Mouse (Mus musculus) cerebellum, adult 2 months (tissue): ENCODE measurements around the gene Prdx5. TPM values are rescaled to one million over a fixed set of nuclear protein-coding genes. Genes with fewer than 3 reads are reported as not detected.
A peak's percentile ranks its signal among the peaks of the same experiment; 100 is the strongest.

Experiments used
- DNase-seq, 2 experiments: peaks; one replicate each; pipeline ENCODE4 v3.0.0; 2021
- H3K27ac ChIP-seq: fragments of 200-500 bp; 2 replicates; pipeline ENCODE4 v1.5.1; 2012; ENCODE audit warnings: low read length, control low read depth, inconsistent platforms; ENCODE audit not compliant: insufficient read depth
- H3K27me3 ChIP-seq: fragments of 200-500 bp; 2 replicates; pipeline ENCODE4 v1.6.1; 2012; ENCODE audit warnings: inconsistent platforms, mild to moderate bottlenecking, low read length, moderate library complexity; ENCODE audit not compliant: control insufficient read depth, insufficient read depth
- H3K4me1 ChIP-seq: fragments of 200-500 bp; 2 replicates; pipeline ENCODE4 v1.6.1; 2011; ENCODE audit warnings: low read length; ENCODE audit not compliant: control insufficient read depth, insufficient read depth
- H3K4me3 ChIP-seq: fragments of 200-500 bp; replicated peaks from 2 replicates; pipeline ENCODE3; 2011; ENCODE audit warnings: mild to moderate bottlenecking, low read depth, low read length, control low read depth; ENCODE audit not compliant: insufficient read depth
- CTCF ChIP-seq: fragments of 200-500 bp; IDR thresholded peaks from 2 replicates; pipeline ENCODE4 v1.5.1; 2011; ENCODE audit warnings: low read depth, mild to moderate bottlenecking, control low read depth, low read length, moderate library complexity, borderline replicate concordance; ENCODE audit not compliant: insufficient read depth
- POLR2A ChIP-seq: fragments of 200-500 bp; IDR thresholded peaks from 2 replicates; pipeline ENCODE4 v1.6.1; 2011; ENCODE audit warnings: low read length, control low read depth, borderline replicate concordance; ENCODE audit not compliant: insufficient read depth
- WGBS: fragments of 180-500 bp; shearing (Covaris S2); methylation state at CpG from one replicate; pipeline ENCODE4 v1.1.7; 2018; 5-methylcytosine and 5-hydroxymethylcytosine counted together
- polyA plus RNA-seq: library from polyadenylated mRNA; depleted of rRNA; stranded (reverse); fragments of >200 nt; gene quantifications from 2 replicates; pipeline ENCODE4 v1.2.3, GENCODE M21; 2012

The Prdx5 gene
- polyA plus RNA-seq, 1 experiment: 537 TPM

DNA sequence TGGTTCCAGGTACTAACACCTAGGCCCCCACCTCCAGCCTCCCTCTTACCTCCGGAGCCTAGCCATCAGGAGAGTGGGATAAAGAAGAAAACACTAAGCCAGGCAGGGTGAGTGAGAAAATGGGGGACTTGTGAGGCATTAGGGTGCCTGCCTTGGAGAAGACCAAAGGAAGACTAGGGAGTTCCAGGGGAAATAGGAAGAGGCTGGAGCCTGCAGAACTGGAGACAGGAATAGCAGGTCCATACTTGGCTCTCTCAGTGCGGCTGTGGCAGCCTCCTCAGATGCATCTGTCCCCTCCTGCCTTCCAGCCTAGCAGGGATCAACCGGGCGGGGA, 23.2 kb upstream of the Prdx5 start:
- 53% methylated on average over 4 of the region's 4 CpGs for WGBS
- peak in 1 of 2 experiments; percentile 49 for DNase-seq
- no peaks in the 10 kb centered on the region for H3K27me3 ChIP-seq

GRCm38 (mm10) chr19:6932018-6932417, 22.1 kb upstream of the Prdx5 start:
- 88% methylated on average over 1 of the region's 1 CpGs for WGBS
- H3K27ac ChIP-seq: no peak overlapping the region
- H3K27me3 ChIP-seq: no peaks in the 10 kb centered on the region; the same call in 1 of the 2 replicates
- TF ChIP-seq CTCF: no peak
- no peak for TF ChIP-seq POLR2A
- no peak overlapping the region for H3K4me3 ChIP-seq
- DNase-seq: no peak
- peaks cover 5% of the 10 kb centered on the region for H3K4me1 ChIP-seq

More for the DNA sequence above, 23.2 kb upstream of the Prdx5 start:
- no peak overlapping the region for H3K27ac ChIP-seq
- TF ChIP-seq CTCF: no peak
- H3K4me1 ChIP-seq: peaks cover 11% of the 10 kb centered on the region
- H3K4me3 ChIP-seq: no peak overlapping the region

GRCm38 (mm10) chr19:6931002-6931401, 21.1 kb upstream of the Prdx5 start:
- no peaks in the 10 kb centered on the region; the same call in 1 of the 2 replicates for H3K27me3 ChIP-seq
- H3K27ac ChIP-seq: no peak overlapping the region
- TF ChIP-seq CTCF: no peak
- TF ChIP-seq POLR2A: no peak
- H3K4me3 ChIP-seq: no peak overlapping the region
- peak in 1 of 2 experiments; percentile 42 for DNase-seq
- WGBS: 27% methylated on average over 2 of the region's 2 CpGs
- peaks cover 5% of the 10 kb centered on the region for H3K4me1 ChIP-seq

DNA sequence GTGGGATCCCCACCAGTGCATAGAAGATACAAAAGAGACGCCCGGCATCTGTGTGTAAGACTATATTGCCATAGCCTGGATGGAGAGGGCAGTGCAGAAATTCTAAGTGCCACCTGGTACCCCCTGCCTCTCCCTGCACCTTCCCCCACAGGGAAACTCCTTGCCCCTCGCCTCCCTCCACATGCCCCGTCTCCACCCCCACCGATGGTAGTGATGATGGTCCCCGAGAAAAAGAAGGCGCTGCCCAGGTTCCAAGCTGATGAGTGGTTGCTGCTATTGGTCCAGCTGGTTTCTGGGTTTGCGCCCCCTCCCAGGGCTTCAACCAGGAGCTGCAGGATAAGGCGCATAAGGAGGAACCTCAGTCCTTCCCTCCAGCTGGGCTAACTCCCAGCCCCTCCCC, 18.2 kb upstream of the Prdx5 start:
- Histone ChIP-seq H3K27me3 (no peaks in the 10 kb centered on the region; the same call in 1 of the 2 replicates), H3K4me1 (no peaks in the 10 kb centered on the region; the same call in 1 of the 2 replicates), H3K4me3 (no peak overlapping the region), H3K27ac (no peak overlapping the region)
- TF ChIP-seq POLR2A: no peak
- TF ChIP-seq CTCF: no peak
- 19% methylated on average over 9 of the region's 9 CpGs for WGBS
- no peak for DNase-seq

DNA sequence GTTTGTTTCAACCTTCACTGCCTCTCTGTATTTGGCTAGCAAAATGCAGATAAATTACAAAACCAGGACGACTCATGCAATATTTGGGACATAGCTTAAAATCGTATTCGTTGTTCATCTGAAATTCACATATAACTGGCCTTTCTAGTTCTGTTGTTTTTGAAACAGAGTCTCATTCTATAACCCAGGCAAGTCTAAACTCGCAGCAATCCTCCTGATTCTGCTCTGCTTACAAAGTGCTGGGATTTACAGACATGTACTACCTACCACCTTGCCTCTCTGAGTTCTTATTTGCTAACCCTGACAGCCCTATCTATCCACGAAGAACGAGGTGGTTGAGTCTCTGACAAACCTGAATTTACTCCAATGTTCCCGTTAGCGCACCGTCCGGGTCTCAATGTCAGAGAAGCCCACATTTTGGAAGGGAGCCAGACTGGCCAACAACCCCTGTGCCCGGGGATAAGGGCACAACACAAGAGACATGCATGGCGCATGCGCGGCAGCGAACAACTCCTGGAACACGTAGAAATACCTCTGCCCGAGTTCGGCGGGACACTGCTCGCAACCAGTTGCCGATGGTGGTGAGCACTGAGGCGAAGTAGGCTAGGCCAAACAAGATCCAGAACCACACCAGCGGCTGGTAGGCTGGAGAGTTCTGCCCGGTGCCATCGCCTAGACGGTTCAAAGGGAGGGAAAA, 16.8 kb upstream of the Prdx5 start:
- no peak for TF ChIP-seq CTCF
- no peak for TF ChIP-seq POLR2A
- no peak overlapping the region for H3K4me3 ChIP-seq
- H3K27ac ChIP-seq: no peak overlapping the region
- H3K4me1 ChIP-seq: peaks cover 4% of the 10 kb centered on the region; the same call in 1 of the 2 replicates
- no peaks in the 10 kb centered on the region; the same call in 1 of the 2 replicates for H3K27me3 ChIP-seq
- DNase-seq: no peak
- WGBS: 40% methylated on average over 26 of the region's 26 CpGs

DNA sequence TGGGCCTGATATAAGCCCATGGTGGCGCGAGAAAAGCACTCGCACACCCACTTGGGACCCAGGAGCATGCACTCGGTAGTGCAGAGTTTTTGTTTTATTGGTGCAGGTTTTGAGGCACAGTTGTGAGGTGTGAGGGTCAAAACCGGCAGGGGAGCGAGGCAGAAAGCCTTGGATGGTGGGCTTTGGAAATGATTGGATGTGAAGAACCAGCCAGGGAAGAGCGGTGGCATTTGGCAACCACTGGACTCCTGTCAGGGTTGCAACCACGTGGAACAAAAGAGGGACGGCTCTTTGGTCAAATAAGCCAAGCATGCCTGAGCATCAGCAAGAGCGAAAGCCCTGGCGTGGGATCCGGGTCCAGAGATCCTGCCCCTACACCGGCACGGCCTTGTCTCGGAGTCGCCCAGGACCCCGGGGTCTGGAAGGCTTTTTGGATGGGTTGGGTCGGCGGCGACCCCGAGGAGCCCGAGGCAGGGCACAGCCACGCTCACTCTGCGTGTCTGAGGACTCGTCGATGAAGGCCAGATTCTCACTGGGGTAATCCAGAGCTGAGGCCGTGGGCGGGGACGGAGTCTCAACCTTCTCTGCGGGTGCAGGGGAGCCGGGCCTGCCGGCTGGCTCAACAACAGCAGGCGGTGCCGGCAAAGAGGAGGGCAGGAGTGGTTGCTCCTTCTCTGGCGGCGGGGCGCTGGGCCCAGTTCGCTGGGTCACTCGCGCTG, 15.9 kb upstream of the Prdx5 start:
- 30% methylated on average over 40 of the region's 40 CpGs for WGBS
- peaks cover 4% of the 10 kb centered on the region; the same call in 1 of the 2 replicates for H3K4me1 ChIP-seq
- H3K27ac ChIP-seq: no peak overlapping the region
- DNase-seq: peak in 1 of 2 experiments; percentile 33
- no peak overlapping the region for H3K4me3 ChIP-seq
- TF ChIP-seq POLR2A (no peak), CTCF (no peak)
- H3K27me3 ChIP-seq: no peaks in the 10 kb centered on the region; the same call in 1 of the 2 replicates

- H3K4me3 ChIP-seq: peak within 1 kb of the TSS; percentile 13
- peaks cover 5% of the 10 kb centered on the region; the same call in 1 of the 2 replicates for H3K4me1 ChIP-seq
- no peak within 1 kb of the TSS for H3K27ac ChIP-seq
- no peak for DNase-seq
- TF ChIP-seq POLR2A (no peak), CTCF (no peak)
- no peaks in the 10 kb centered on the region; the same call in 1 of the 2 replicates for H3K27me3 ChIP-seq
- WGBS: 5% methylated on average over 9 of the region's 9 CpGs
Observed at GRCm38 (mm10) chr19:6925307-6925573, 15.3 kb upstream of the Prdx5 start, which contains the start of gene Catsperz. TSS of gene Catsperz (minus strand) at chr19:6925380.

- 4% methylated on average over 39 of the region's 39 CpGs for WGBS
- peaks cover 11% of the 10 kb centered on the region for H3K4me1 ChIP-seq
- TF ChIP-seq POLR2A (no peak), CTCF (peak; percentile 79)
- DNase-seq: peak; percentile 86 to 93
- H3K4me3 ChIP-seq: peak overlapping the region; percentile 13
- no peaks in the 10 kb centered on the region; the same call in 1 of the 2 replicates for H3K27me3 ChIP-seq
- H3K27ac ChIP-seq: no peak overlapping the region
Observed at GRCm38 (mm10) chr19:6924461-6925306, 14.8 kb upstream of the Prdx5 start.
